9 mouse cellular contexts compared by ENCODE assay signal in genomic region chr16:4592909-4593875, GRCm38 (mm10). TPM values are rescaled to one million over a fixed set of nuclear protein-coding genes. Genes with fewer than 3 reads are reported as not detected.
A peak's percentile ranks its signal among the peaks of the same experiment; 100 is the strongest.
DNase-seq lines count a peak whose midpoint lies in the region; ATAC-seq and TF ChIP-seq lines count a peak whose summit lies in the region.
"Had no signal": no experiment of that assay in that cellular context is flagged by ENCODE, and none has a peak within 500 bp of the region (broad histone marks: within the 10 kb centered on the region; RNA-seq: fewer than 3 reads in every experiment).

No protein-coding gene starts in this region.

- TF ChIP-seq CTCF in heart, postnatal 0 days (IDR thresholded peaks at IDR 0.05; ENCODE audit: low read depth): peak; percentile 42
- peak; percentile 72 for TF ChIP-seq CTCF in lung, postnatal 0 days (IDR thresholded peaks at IDR 0.05)

- H3K27me3 ChIP-seq in heart, postnatal 0 days (ENCODE audit: control insufficient read depth, insufficient read depth, low read length): no peaks in the 10 kb centered on the region
- no peaks in the 10 kb centered on the region for H3K27me3 ChIP-seq in lung, postnatal 0 days (replicated peaks; ENCODE audit: insufficient read depth, low read length)

- peaks cover 35% of the 10 kb centered on the region for H3K4me1 ChIP-seq in heart, postnatal 0 days (ENCODE audit: control insufficient read depth, insufficient read depth)
- peaks cover 28% of the 10 kb centered on the region for H3K4me1 ChIP-seq in lung, postnatal 0 days (ENCODE audit: insufficient read depth, low read depth, low read length)

- no peak for TF ChIP-seq EP300 in heart, postnatal 0 days (IDR thresholded peaks at IDR 0.05; ENCODE audit: low read depth)
- TF ChIP-seq EP300 in lung, postnatal 0 days (IDR thresholded peaks at IDR 0.05): no peak

- peak overlapping the region; percentile 86 for H3K9ac ChIP-seq in heart, postnatal 0 days (replicated peaks; ENCODE audit: low read depth, low read length)
- H3K9ac ChIP-seq in lung, postnatal 0 days (replicated peaks; ENCODE audit: low read depth): peak overlapping the region; percentile 65

- DNase-seq in gastrocnemius, adult 18-20 months (ENCODE audit: low spot score): peak; percentile 54
- no peak for DNase-seq in gastrocnemius, adult 8-10 months (ENCODE audit: low spot score in 2 of 2)
- DNase-seq in Muller cell, postnatal 12 days (ENCODE audit: inconsistent ontology term): peak; percentile 57
- DNase-seq in embryo, embryonic 10.5 days (ENCODE audit: low spot score): peak; percentile 84
- peak; percentile 85 for DNase-seq in heart, postnatal 0 days (ENCODE audit: low spot score)
- peak; percentile 88 for DNase-seq in kidney, postnatal 10 days
- DNase-seq in lung, postnatal 0 days (ENCODE audit: low spot score): peak; percentile 88
- DNase-seq in right cerebral cortex, postnatal 14 days: peak; percentile 56

- H3K36me3 ChIP-seq in heart, postnatal 0 days (replicated peaks; ENCODE audit: control insufficient read depth, insufficient read depth, low read length): peaks cover 14% of the 10 kb centered on the region; the same call in 1 of the 2 replicates
- no peaks in the 10 kb centered on the region for H3K36me3 ChIP-seq in lung, postnatal 0 days (ENCODE audit: insufficient read depth, low read length)
- H3K36me3 ChIP-seq: G1E had no signal

- WGBS in heart, postnatal 0 days: 14% methylated on average over 32 of the region's 32 CpGs
- 12% methylated on average over 32 of the region's 32 CpGs for WGBS in lung, postnatal 0 days

- peak overlapping the region; percentile 82 for H3K4me3 ChIP-seq in heart, postnatal 0 days (ENCODE audit: low read depth, low read length)
- peak overlapping the region; percentile 79 for H3K4me3 ChIP-seq in lung, postnatal 0 days (ENCODE audit: low read depth, low read length)

- peak overlapping the region; percentile 91 for H3K4me2 ChIP-seq in heart, postnatal 0 days (ENCODE audit: low read depth, low read length)
- H3K4me2 ChIP-seq in lung, postnatal 0 days (replicated peaks; ENCODE audit: low read depth, low read length): peak overlapping the region; percentile 78

- H3K27ac ChIP-seq in heart, postnatal 0 days (ENCODE audit: low read depth): peak overlapping the region; percentile 94
- peak overlapping the region; percentile 88 for H3K27ac ChIP-seq in lung, postnatal 0 days (ENCODE audit: low read length)

- H3K9me3 ChIP-seq in heart, postnatal 0 days (replicated peaks; ENCODE audit: control insufficient read depth, low read length): no peaks in the 10 kb centered on the region
- no peaks in the 10 kb centered on the region for H3K9me3 ChIP-seq in lung, postnatal 0 days (ENCODE audit: low read length)
- H3K9me3 ChIP-seq: G1E had no signal

- peak; percentile 12; the same call in 1 of the 2 replicates for ATAC-seq in heart, postnatal 0 days (ENCODE audit: insufficient read depth, low read depth)
- no peak for ATAC-seq in lung, postnatal 0 days

RNA-seq across cellular contexts. Expression of gene Glis2, which starts 1.3 kb away (rescaled TPM):
- 1 to 10 TPM; 4.0 to 7.3 TPM for total RNA-seq in gastrocnemius, adult 18-20 months (2021)
- 1 to 10 TPM; 1.8 to 4.0 (median 3.5) TPM for total RNA-seq in gastrocnemius, adult 8-10 months (2022)
- total RNA-seq in heart, postnatal 0 days (2014; rRNA removed; ENCODE audit: low replicate concordance): 25.3 and 25.4 TPM in 2 replicates
- polyA plus RNA-seq in heart, postnatal 0 days (2015; fragmentation: Nextera tagmentation; extraction: Ambion mirVana): 11.2 and 11.8 TPM in 2 replicates
- 20.7 and 26.5 TPM in 2 replicates for polyA plus RNA-seq in lung, postnatal 0 days (2015; fragmentation: Nextera tagmentation; extraction: Ambion mirVana)

RNA-seq across cellular contexts. Expression of gene Pam16, which starts 31.6 kb away (rescaled TPM):
- total RNA-seq in gastrocnemius, adult 18-20 months (2021): 100 to 1,000 TPM; 108 to 113 TPM
- total RNA-seq in gastrocnemius, adult 8-10 months (2022): 100 to 1,000 TPM in 3 of 4 experiments, 10 to 100 TPM in 1; 93.3 to 129 (median 113) TPM
- total RNA-seq in heart, postnatal 0 days (2014; rRNA removed; ENCODE audit: low replicate concordance): 23.9 and 74.9 TPM in 2 replicates
- polyA plus RNA-seq in heart, postnatal 0 days (2015; fragmentation: Nextera tagmentation; extraction: Ambion mirVana): 172 and 184 TPM in 2 replicates
- 76.2 and 78.4 TPM in 2 replicates for polyA plus RNA-seq in lung, postnatal 0 days (2015; fragmentation: Nextera tagmentation; extraction: Ambion mirVana)

RNA-seq across cellular contexts. Expression of gene Tfap4, which starts 33.5 kb away (rescaled TPM):
- 1 to 10 TPM; 2.7 to 2.9 TPM for total RNA-seq in gastrocnemius, adult 18-20 months (2021)
- 1 to 10 TPM; 3.2 to 5.5 (median 3.7) TPM for total RNA-seq in gastrocnemius, adult 8-10 months (2022)
- total RNA-seq in heart, postnatal 0 days (2014; rRNA removed; ENCODE audit: low replicate concordance): 2.6 and 6.3 TPM in 2 replicates
- 2.9 and 3.4 TPM in 2 replicates for polyA plus RNA-seq in heart, postnatal 0 days (2015; fragmentation: Nextera tagmentation; extraction: Ambion mirVana)
- 5.7 and 6.4 TPM in 2 replicates for polyA plus RNA-seq in lung, postnatal 0 days (2015; fragmentation: Nextera tagmentation; extraction: Ambion mirVana)

RNA-seq across cellular contexts. Expression of gene Vasn, which starts 46.5 kb away (rescaled TPM):
- 1 to 10 TPM; 4.1 to 5.0 TPM for total RNA-seq in gastrocnemius, adult 18-20 months (2021)
- total RNA-seq in gastrocnemius, adult 8-10 months (2022): 1 to 10 TPM; 2.5 to 4.3 (median 3.9) TPM
- 38.7 and 64.8 TPM in 2 replicates for total RNA-seq in heart, postnatal 0 days (2014; rRNA removed; ENCODE audit: low replicate concordance)
- 8.1 and 9.3 TPM in 2 replicates for polyA plus RNA-seq in heart, postnatal 0 days (2015; fragmentation: Nextera tagmentation; extraction: Ambion mirVana)
- 17.4 and 18.0 TPM in 2 replicates for polyA plus RNA-seq in lung, postnatal 0 days (2015; fragmentation: Nextera tagmentation; extraction: Ambion mirVana)

RNA-seq across cellular contexts. Expression of gene Dnaja3, which starts 46.6 kb away (rescaled TPM):
- 100 to 1,000 TPM in 1 of 2 experiments, 10 to 100 TPM in 1; 91.1 to 101 TPM for total RNA-seq in gastrocnemius, adult 18-20 months (2021)
- total RNA-seq in gastrocnemius, adult 8-10 months (2022): 100 to 1,000 TPM in 1 of 4 experiments, 10 to 100 TPM in 3; 99.4 to 103 (median 99.8) TPM
- 99.6 and 102 TPM in 2 replicates for total RNA-seq in heart, postnatal 0 days (2014; rRNA removed; ENCODE audit: low replicate concordance)
- 99.5 and 103 TPM in 2 replicates for polyA plus RNA-seq in heart, postnatal 0 days (2015; fragmentation: Nextera tagmentation; extraction: Ambion mirVana)
- 37.8 and 38.9 TPM in 2 replicates for polyA plus RNA-seq in lung, postnatal 0 days (2015; fragmentation: Nextera tagmentation; extraction: Ambion mirVana)

Comparison
In these comparisons a context has a peak if more than half of its experiments do, and no peak if none do; other contexts are left out.
1. DNase-seq: peak in gastrocnemius, adult 18-20 months (single experiment), Muller cell, postnatal 12 days (single experiment), embryo, embryonic 10.5 days (single experiment), heart, postnatal 0 days (single experiment), kidney, postnatal 10 days (single experiment), lung, postnatal 0 days (single experiment) and right cerebral cortex, postnatal 14 days (single experiment); none in gastrocnemius, adult 8-10 months (0 of 2).